Mouse (Mus musculus) liver, adult 2 months (tissue): ENCODE measurements around the gene Sh3pxd2a.
A peak's percentile ranks its signal among the peaks of the same experiment; 100 is the strongest.

Source experiments
- CTCF ChIP-seq: fragments of 200-500 bp; IDR thresholded peaks from 2 replicates; pipeline ENCODE4 v1.5.1; 2011; ENCODE audit warnings: low read depth, low read length, control low read depth
- POLR2A ChIP-seq: fragments of 200-500 bp; IDR thresholded peaks from 2 replicates; pipeline ENCODE4 v1.6.1; 2011; ENCODE audit warnings: low read length, control low read depth; ENCODE audit not compliant: insufficient read depth; ENCODE audit errors: extremely low read depth

DNA sequence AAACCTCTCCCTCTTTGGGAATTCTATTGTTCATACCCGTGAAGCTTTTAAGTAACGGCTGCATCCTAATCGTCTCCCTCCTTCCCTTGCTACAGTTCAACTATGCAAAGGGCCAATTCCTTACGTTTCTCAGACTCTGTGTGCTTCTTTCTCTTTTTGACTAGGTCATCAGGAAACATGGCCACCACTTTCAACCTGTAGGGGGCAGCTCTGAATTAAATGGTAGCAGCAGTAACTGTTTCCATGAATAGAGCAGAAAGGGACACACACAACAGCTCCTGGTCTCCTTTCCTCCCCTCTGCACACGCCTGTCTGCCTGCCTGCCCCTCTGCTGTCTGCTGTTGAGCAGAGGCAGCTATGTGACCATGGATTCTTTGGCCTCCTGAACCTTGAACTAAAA, 138.3 kb downstream of the Sh3pxd2a start:
- TF ChIP-seq CTCF (peak; percentile 29), POLR2A (no peak)
